Mouse (Mus musculus) CH12.LX (cell line): ENCODE measurements around the gene Fam189a2. TPM values are rescaled to one million over a fixed set of nuclear protein-coding genes. Genes with fewer than 3 reads are reported as not detected.

Source experiments
- DNase-seq: peaks from one replicate; pipeline ENCODE4 v3.0.0-alpha.2; 2013; ENCODE audit errors: extremely low read depth
- H3K27ac ChIP-seq: 2 replicates; pipeline ENCODE4 v1.5.1; 2012; ENCODE audit warnings: low read depth, mild to moderate bottlenecking, control low read depth, moderate library complexity; ENCODE audit not compliant: insufficient read depth
- H3K27me3 ChIP-seq: replicated peaks from 2 replicates; pipeline ENCODE3; 2012; ENCODE audit warnings: inconsistent platforms
- H3K36me3 ChIP-seq, 2 experiments: replicated peaks in 1 of 2; 2 replicates each; pipeline versions ENCODE3 to v1.6.1; 2012; ENCODE audit warnings: inconsistent platforms in 1 of 2, low read length in 1 of 2, mild to moderate bottlenecking in 1 of 2, mixed read lengths in 1 of 2, moderate library complexity in 1 of 2; ENCODE audit not compliant: control insufficient read depth in 1 of 2, insufficient read depth in 1 of 2
- H3K4me1 ChIP-seq, 2 experiments: 2 replicates each; pipeline ENCODE4 v1.6.1; 2012; ENCODE audit warnings: inconsistent platforms in 1 of 2, moderate library complexity in 1 of 2; ENCODE audit not compliant: insufficient read depth in 2 of 2, control insufficient read depth in 1 of 2
- H3K4me2 ChIP-seq: 2 replicates; pipeline ENCODE4 v1.6.1; 2012; ENCODE audit warnings: low read depth, mild to moderate bottlenecking, control low read depth; ENCODE audit not compliant: poor library complexity, insufficient read depth, severe bottlenecking
- H3K4me3 ChIP-seq, 3 experiments: fragments of 150-350 bp in 1 of 3; sonication (generic) in 1 of 3; replicated peaks in 1 of 3; 2 replicates each; pipeline versions ENCODE3 to v1.5.1; 2011 to 2012; ENCODE audit warnings: low read depth in 2 of 3, low read length in 2 of 3, mild to moderate bottlenecking in 2 of 3, moderate library complexity in 2 of 3, control low read depth in 1 of 3, improper control_type of control experiment in 1 of 3, inconsistent platforms in 1 of 3, mixed read lengths in 1 of 3; ENCODE audit not compliant: poor library complexity in 1 of 3
- H3K79me2 ChIP-seq: replicated peaks from 2 replicates; pipeline ENCODE4 v1.6.1; 2012; ENCODE audit warnings: mild to moderate bottlenecking, moderate library complexity; ENCODE audit not compliant: control insufficient read depth, poor library complexity, insufficient read depth, severe bottlenecking; ENCODE audit errors: extremely low read depth
- H3K9ac ChIP-seq: 2 replicates; pipeline ENCODE4 v1.6.1; 2012; ENCODE audit warnings: low read depth, mild to moderate bottlenecking, control low read depth, moderate library complexity; ENCODE audit not compliant: insufficient read depth
- H3K9me3 ChIP-seq: replicated peaks from 2 replicates; pipeline ENCODE3; 2012; ENCODE audit warnings: low read length, inconsistent platforms, mixed read lengths
- CHD1 ChIP-seq: IDR thresholded peaks from 2 replicates; pipeline ENCODE4 v1.6.1; 2012; ENCODE audit warnings: low read depth, low read length, improper control_type of control experiment, inconsistent platforms
- CHD2 ChIP-seq: IDR thresholded peaks from 2 replicates; pipeline ENCODE4 v1.6.1; 2011; ENCODE audit warnings: low read length, improper control_type of control experiment
- ELF1 ChIP-seq: IDR thresholded peaks from 2 replicates; pipeline ENCODE4 v1.6.1; 2014; ENCODE audit warnings: low read depth, mild to moderate bottlenecking, inconsistent platforms, low read length, improper control_type of control experiment
- EP300 ChIP-seq: IDR thresholded peaks from 2 replicates; pipeline ENCODE4 v1.6.1; 2011; ENCODE audit warnings: low read length, improper control_type of control experiment
- ETS1 ChIP-seq: conservative IDR thresholded peaks from 2 replicates; pipeline ENCODE4 v1.6.1; 2012; ENCODE audit warnings: low read depth, mild to moderate bottlenecking, inconsistent platforms, low read length, improper control_type of control experiment, moderate library complexity
- JUN ChIP-seq: IDR thresholded peaks from 2 replicates; pipeline ENCODE4 v1.6.1; 2011; ENCODE audit warnings: low read depth, mild to moderate bottlenecking, low read length, improper control_type of control experiment, moderate library complexity; ENCODE audit not compliant: insufficient read depth
- JUND ChIP-seq: conservative IDR thresholded peaks from 2 replicates; pipeline ENCODE4 v1.6.1; 2011; ENCODE audit warnings: low read depth, low read length, improper control_type of control experiment
- MEF2A ChIP-seq: IDR thresholded peaks from 2 replicates; pipeline ENCODE4 v1.6.1; 2014; ENCODE audit warnings: low read depth, mild to moderate bottlenecking, inconsistent platforms, low read length, improper control_type of control experiment, borderline replicate concordance
- MXI1 ChIP-seq: IDR thresholded peaks from 2 replicates; pipeline ENCODE4 v1.6.1; 2011; ENCODE audit warnings: mild to moderate bottlenecking, low read depth, low read length, improper control_type of control experiment
- NELFE ChIP-seq: IDR thresholded peaks from 2 replicates; pipeline ENCODE4 v1.6.1; 2011; ENCODE audit warnings: low read depth, low read length, improper control_type of control experiment
- POLR2AphosphoS2 ChIP-seq: IDR thresholded peaks from 2 replicates; pipeline ENCODE4 v1.6.1; 2011; ENCODE audit warnings: low read depth, low read length, improper control_type of control experiment
- RAD21 ChIP-seq: IDR thresholded peaks from 2 replicates; pipeline ENCODE4 v1.6.1; 2011; ENCODE audit warnings: low read depth, mild to moderate bottlenecking, low read length, improper control_type of control experiment, moderate library complexity
- SMC3 ChIP-seq: IDR thresholded peaks from 2 replicates; pipeline ENCODE4 v1.6.1; 2011; ENCODE audit warnings: low read depth, low read length, improper control_type of control experiment
- UBTF ChIP-seq: IDR thresholded peaks from 2 replicates; pipeline ENCODE4 v1.6.1; 2012; ENCODE audit warnings: low read depth, mild to moderate bottlenecking, inconsistent platforms, low read length, improper control_type of control experiment, moderate library complexity
- USF1 ChIP-seq: IDR thresholded peaks from 2 replicates; pipeline ENCODE4 v1.6.1; 2014; ENCODE audit warnings: low read depth, mild to moderate bottlenecking, inconsistent platforms, low read length, improper control_type of control experiment
- USF2 ChIP-seq: conservative IDR thresholded peaks from 2 replicates; pipeline ENCODE4 v1.6.1; 2011; ENCODE audit warnings: low read depth, low read length, improper control_type of control experiment
- ZC3H11A ChIP-seq: IDR thresholded peaks from 2 replicates; pipeline ENCODE4 v1.6.1; 2012; ENCODE audit warnings: low read depth, mild to moderate bottlenecking, inconsistent platforms, low read length, improper control_type of control experiment
- dilution Hi-C: fragments of 300-500 bp; cut with MboI; formaldehyde crosslinking; loops from 2 replicates; pipeline ENCODE4 v1.14.3; 2020; ENCODE audit warnings: low sequenced_read_pairs; ENCODE audit not compliant: extremely low pct_unique_long_range_greater_than_20kb, extremely low pct_ligation_motif_present
- in situ Hi-C: fragments of 300-500 bp; cut with MboI; formaldehyde crosslinking; loops from 3 replicates; pipeline ENCODE4 v1.14.3; 2019; ENCODE audit warnings: low sequenced_read_pairs, low pct_ligation_motif_present, low pct_unique_long_range_greater_than_20kb, mixed read lengths
- polyA plus RNA-seq: library from polyadenylated mRNA; unstranded; fragments of >175 nt; gene quantifications from 2 replicates; pipeline ENCODE4 v1.2.1, GENCODE M21; 2012; ENCODE audit warnings: low read depth; ENCODE audit not compliant: insufficient read length
- total RNA-seq, 2 experiments: library from RNA; depleted of rRNA; stranded (reverse); fragments of 300-350 nt in 1 of 2; fragments of >200 nt in 1 of 2; gene quantifications; 2 replicates each; pipeline ENCODE4 v1.2.3; 2012 to 2014

The Fam189a2 gene
- total and polyA plus RNA-seq, 3 experiments: not detected

- H3K9me3 ChIP-seq: no peaks in the 10 kb centered on the region
- in situ Hi-C loops: no loop called here
- H3K4me2 ChIP-seq: no peak overlapping the region
- DNase-seq: no peak
- H3K4me3 ChIP-seq: no peak overlapping the region
- no peak overlapping the region for H3K9ac ChIP-seq
- no peak for TF ChIP-seq USF2
- no peak for TF ChIP-seq ELF1
- no peak for TF ChIP-seq JUND
- TF ChIP-seq POLR2AphosphoS2: no peak
- no peak for TF ChIP-seq EP300
- TF ChIP-seq CHD2: no peak
- TF ChIP-seq NELFE: no peak
- TF ChIP-seq JUN: no peak
- no peak for TF ChIP-seq UBTF
- no peak for TF ChIP-seq MEF2A
- TF ChIP-seq SMC3: no peak
- TF ChIP-seq CHD1: no peak
- TF ChIP-seq, all 38 proteins: peak for 0
- dilution Hi-C loops: no loop called here
- H3K36me3 ChIP-seq: no peaks in the 10 kb centered on the region
- H3K4me1 ChIP-seq: peaks cover 3 to 8% of the 10 kb centered on the region in 2 experiments; a peak in 2 of 4 replicates
- H3K27me3 ChIP-seq: no peaks in the 10 kb centered on the region
- no peaks in the 10 kb centered on the region for H3K79me2 ChIP-seq
- no peak overlapping the region for H3K27ac ChIP-seq
Measured at GRCm38 (mm10) chr19:23970374-23970773, 60.4 kb downstream of the Fam189a2 start.

- Histone ChIP-seq H3K27me3 (no peaks in the 10 kb centered on the region), H3K4me1 (peaks cover 0 to under 1% of the 10 kb centered on the region in 2 experiments; a peak in 1 of 4 replicates), H3K9me3 (no peaks in the 10 kb centered on the region), H3K4me3 (no peak overlapping the region), H3K36me3 (no peaks in the 10 kb centered on the region), H3K79me2 (no peaks in the 10 kb centered on the region), H3K4me2 (no peak overlapping the region), H3K9ac (no peak overlapping the region), H3K27ac (no peak overlapping the region)
- in situ Hi-C loops (no loop called here), dilution Hi-C loops (no loop called here)
- no peak for DNase-seq
- TF ChIP-seq NELFE (no peak), MEF2A (no peak), USF1 (no peak), ELF1 (no peak), MXI1 (no peak), ZC3H11A (no peak), CHD2 (no peak), UBTF (no peak), RAD21 (no peak), ETS1 (no peak)
Measured at GRCm38 (mm10) chr19:23968862-23969225, 62.0 kb downstream of the Fam189a2 start.
